Mouse (Mus musculus): Measurements from ENCODE around the gene Map2k3.
"Not testable (repeated sequence)": the region's sequence is repeated elsewhere in the genome, so short reads cannot be mapped to it uniquely, and the experiment has no call there.

The Map2k3 gene

GRCm38 (mm10) chr11:60931869-60932481 lies at the start of gene Map2k3:
TSS of gene Map2k3 (plus strand) at chr11:60932033.
- DNase-seq (ENCODE audit: low read depth, low spot score): peak; percentile 91

DNA sequence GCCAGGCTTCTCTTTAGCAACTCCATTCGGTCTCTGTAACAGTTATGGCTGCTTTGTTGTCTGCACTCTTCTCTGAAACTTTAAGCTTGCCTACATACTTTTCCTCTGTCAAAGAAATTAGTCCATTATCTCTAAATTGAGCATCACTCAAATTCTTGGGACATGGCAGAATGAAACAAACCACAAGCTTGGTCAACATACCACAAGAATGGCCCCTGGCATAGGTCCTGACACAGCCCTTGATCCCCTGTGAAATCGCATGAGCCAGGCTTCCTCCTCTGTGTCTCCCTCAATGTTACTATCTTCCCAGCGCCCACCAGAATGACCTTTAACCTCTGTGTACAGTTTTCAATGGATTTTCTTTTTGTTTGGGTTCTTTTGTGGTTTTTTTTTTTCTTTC lies 49.4 kb upstream of the Map2k3 start:
- DNase-seq (ENCODE audit: low read depth, low spot score): no peak

DNA sequence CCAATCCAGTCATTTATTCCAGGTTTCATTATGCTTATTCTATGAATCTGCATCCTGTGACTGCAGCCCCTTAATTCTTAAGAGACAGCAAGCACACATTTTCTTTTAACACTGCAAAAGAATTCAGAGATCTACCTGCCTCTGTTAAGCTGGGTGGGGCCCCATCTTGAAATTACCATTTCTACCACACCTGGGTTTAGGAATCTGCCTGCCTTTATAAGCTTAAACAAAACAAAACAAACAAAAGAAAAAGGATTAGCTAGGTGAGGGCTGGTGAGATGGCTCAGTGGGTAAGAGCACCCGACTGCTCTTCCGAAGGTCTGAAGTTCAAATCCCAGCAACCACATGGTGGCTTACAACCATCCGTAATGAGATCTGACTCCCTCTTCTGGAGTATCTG lies 44.8 kb upstream of the Map2k3 start:
- not testable (repeated sequence) for DNase-seq (ENCODE audit: low read depth, low spot score)

DNA sequence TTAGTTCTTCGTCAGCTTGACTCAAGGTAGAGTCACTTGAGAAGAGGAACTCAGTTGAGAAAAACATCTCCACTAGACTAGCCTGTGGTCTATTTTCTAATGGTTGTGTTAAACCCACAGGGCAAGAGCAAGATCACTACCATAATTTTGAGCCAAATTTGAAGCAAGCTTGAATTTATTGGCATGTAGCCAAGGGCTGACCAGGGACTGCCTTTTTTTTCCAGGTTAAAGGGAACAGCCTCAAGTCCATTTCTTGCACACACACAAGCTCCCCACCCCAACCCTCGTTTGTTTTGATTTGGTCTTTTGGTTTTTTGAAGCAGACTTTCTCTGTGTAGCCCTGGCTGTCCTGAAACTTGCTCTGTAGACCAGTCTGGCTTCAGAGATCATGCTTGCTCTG lies 42.0 kb upstream of the Map2k3 start:
- no peak for DNase-seq (ENCODE audit: low read depth, low spot score)

- no peak for DNase-seq (ENCODE audit: low read depth, low spot score)
These were observed 41.5 kb upstream of the Map2k3 start for GRCm38 (mm10) chr11:60890286-60890685.

DNA sequence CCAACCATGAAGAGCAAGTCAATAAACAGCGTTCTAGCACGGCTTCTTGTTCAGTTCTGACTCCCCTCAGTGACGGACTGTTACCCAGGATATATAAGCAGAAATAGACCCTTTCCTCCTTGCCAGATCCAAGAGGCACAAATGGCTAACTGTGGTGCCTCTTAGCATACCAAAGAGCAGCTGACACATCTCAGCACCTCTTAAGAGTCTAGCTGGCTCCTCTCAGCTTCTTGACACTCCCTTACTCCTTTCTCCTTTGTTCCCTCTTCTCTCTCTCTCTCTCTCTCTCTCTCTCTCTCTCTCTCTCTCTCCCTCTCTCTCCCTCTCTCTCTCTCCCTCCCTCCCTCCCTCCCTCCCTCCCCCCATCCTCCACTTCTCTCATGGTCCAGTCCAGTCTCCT lies 41.1 kb upstream of the Map2k3 start:
- DNase-seq (ENCODE audit: low read depth, low spot score): no peak

- DNase-seq (ENCODE audit: low read depth, low spot score): no peak
These were observed 35.9 kb upstream of the Map2k3 start for GRCm38 (mm10) chr11:60895915-60896314.

DNA sequence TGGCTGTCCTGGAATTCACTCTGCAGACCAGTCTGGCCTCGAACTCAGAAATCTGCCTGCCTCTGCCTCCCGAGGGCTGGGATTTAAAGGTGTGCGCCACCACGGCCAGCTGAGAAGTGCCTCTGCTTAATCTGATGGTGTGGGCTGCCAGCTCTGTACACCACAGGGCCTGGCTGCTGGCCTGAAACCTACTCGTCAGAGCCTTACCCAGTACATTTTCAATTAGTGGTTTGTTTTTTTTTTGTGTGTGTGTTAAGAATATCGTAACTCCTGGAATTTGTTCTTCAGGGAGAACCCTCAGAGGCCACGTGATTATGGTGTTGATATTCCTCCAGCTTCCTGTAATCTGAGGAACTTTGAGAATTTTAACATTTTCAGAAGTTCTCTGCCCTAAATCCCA lies 29.8 kb upstream of the Map2k3 start:
- DNase-seq (ENCODE audit: low read depth, low spot score): no peak

- no peak for DNase-seq (ENCODE audit: low read depth, low spot score)
These were observed 29.3 kb upstream of the Map2k3 start for GRCm38 (mm10) chr11:60902486-60902885.

- DNase-seq (ENCODE audit: low read depth, low spot score): no peak
These were observed 28.2 kb upstream of the Map2k3 start for GRCm38 (mm10) chr11:60903661-60904061.

- no peak for DNase-seq (ENCODE audit: low read depth, low spot score)
These were observed 26.3 kb upstream of the Map2k3 start for GRCm38 (mm10) chr11:60905407-60906120.

- no peak for DNase-seq (ENCODE audit: low read depth, low spot score)
These were observed 25.4 kb upstream of the Map2k3 start for GRCm38 (mm10) chr11:60906449-60906848.

GRCm38 (mm10) chr11:60908073-60908472 lies 23.8 kb upstream of the Map2k3 start:
- DNase-seq (ENCODE audit: low read depth, low spot score): no peak

DNA sequence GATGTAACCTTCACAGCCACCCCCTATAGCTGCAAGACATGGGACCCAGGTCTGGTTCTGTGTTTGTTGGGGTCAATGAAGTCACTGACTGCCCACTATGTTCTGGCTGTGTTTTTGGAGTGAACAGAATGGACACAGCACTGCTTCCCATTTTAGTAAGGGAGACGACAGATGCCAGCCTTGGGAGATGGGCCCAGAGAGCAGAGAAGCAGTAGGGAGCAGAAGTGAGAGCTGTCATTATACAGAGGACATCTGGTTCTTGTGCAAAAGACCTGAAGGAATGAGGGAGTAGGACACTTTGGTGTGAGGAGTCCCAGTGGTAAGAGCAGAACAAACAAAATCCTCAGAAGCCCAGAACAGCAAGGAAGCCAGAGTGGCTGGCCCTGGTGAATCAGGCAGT lies 22.2 kb upstream of the Map2k3 start:
- no peak for DNase-seq (ENCODE audit: low read depth, low spot score)

GRCm38 (mm10) chr11:60912525-60912973 lies 19.3 kb upstream of the Map2k3 start:
- no peak for DNase-seq (ENCODE audit: low read depth, low spot score)

- DNase-seq (ENCODE audit: low read depth, low spot score): peak; percentile 86
These were observed 18.3 kb upstream of the Map2k3 start for GRCm38 (mm10) chr11:60913301-60914196.

- DNase-seq (ENCODE audit: low read depth, low spot score): no peak
These were observed 17.3 kb upstream of the Map2k3 start, which contains the start of gene Natd1 for GRCm38 (mm10) chr11:60914491-60914890. TSS of gene Natd1 (minus strand) at chr11:60914750.

DNA sequence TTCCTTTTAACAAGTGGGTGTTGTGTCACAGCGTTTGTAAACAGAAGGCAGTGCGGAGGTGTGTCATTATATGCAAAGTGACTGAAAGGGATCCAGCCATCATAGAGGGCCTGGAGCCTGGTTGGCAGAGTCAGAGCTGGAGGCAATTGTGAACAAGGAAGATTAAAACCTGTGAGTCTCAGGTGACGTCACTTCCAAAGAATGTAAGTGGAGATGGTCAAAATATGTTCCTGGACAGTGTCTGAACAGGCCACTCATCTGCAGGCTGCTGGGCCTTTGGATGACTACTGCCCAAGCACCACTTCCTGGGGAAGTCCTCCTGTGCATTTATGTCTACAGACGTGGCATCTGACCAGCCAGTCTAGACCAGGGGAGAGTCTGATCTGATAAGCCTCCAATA lies 16.6 kb upstream of the Map2k3 start:
- DNase-seq (ENCODE audit: low read depth, low spot score): no peak

- no peak for DNase-seq (ENCODE audit: low read depth, low spot score)
These were observed 11.8 kb upstream of the Map2k3 start for GRCm38 (mm10) chr11:60920021-60920420.

GRCm38 (mm10) chr11:60922195-60922594 lies 9.6 kb upstream of the Map2k3 start:
- DNase-seq (ENCODE audit: low read depth, low spot score): no peak

GRCm38 (mm10) chr11:60922964-60923363 lies 8.9 kb upstream of the Map2k3 start:
- peak; percentile 75 for DNase-seq (ENCODE audit: low read depth, low spot score)

DNA sequence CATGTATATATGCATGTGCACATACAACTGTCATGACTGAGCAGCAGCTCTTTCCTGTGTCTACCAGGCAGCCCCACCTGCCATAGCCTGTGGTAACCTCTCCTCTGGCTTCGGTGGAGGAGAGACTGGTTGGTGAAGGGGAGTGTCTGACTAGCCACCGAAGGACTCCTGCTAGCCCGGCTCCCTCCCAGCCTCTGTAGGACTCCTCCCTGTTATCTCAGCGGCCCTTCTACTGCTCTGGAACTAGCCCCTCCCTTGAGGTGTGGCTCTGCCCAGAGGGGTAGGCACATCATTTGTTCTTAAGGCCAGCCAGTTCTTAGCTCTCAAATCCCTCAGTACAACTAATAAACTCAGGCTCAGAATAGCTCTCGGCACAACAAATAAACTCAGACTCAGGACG lies 7.3 kb upstream of the Map2k3 start:
- no peak for DNase-seq (ENCODE audit: low read depth, low spot score)
